Mouse (Mus musculus) bone marrow macrophage, adult 2 months (primary cell): ENCODE measurements at regions not wholly inside any gene's neighbourhood (a gene's known extent, or its start where the extent isn't known, plus 50 kb on each side); places are given as distances from the start of the nearest gene placed in this dataset.

ENCODE experiments used
- H3K27ac ChIP-seq: 2 replicates; pipeline ENCODE4 v1.5.1; 2012; ENCODE audit warnings: low read depth, low read length; ENCODE audit not compliant: insufficient read depth
- H3K4me1 ChIP-seq: 2 replicates; pipeline ENCODE4 v1.6.1; 2012; ENCODE audit warnings: low read length; ENCODE audit not compliant: control insufficient read depth, insufficient read depth
- H3K4me3 ChIP-seq: 2 replicates; pipeline ENCODE4 v1.5.1; 2012; ENCODE audit warnings: mild to moderate bottlenecking, low read length, moderate library complexity; ENCODE audit not compliant: insufficient read depth
- CTCF ChIP-seq: IDR thresholded peaks from 2 replicates; pipeline ENCODE4 v1.5.1; 2012; ENCODE audit warnings: low read depth, mild to moderate bottlenecking, low read length, moderate library complexity
- POLR2A ChIP-seq: IDR thresholded peaks from 2 replicates; pipeline ENCODE4 v1.6.1; 2012; ENCODE audit warnings: mild to moderate bottlenecking, low read depth, low read length, borderline replicate concordance

DNA sequence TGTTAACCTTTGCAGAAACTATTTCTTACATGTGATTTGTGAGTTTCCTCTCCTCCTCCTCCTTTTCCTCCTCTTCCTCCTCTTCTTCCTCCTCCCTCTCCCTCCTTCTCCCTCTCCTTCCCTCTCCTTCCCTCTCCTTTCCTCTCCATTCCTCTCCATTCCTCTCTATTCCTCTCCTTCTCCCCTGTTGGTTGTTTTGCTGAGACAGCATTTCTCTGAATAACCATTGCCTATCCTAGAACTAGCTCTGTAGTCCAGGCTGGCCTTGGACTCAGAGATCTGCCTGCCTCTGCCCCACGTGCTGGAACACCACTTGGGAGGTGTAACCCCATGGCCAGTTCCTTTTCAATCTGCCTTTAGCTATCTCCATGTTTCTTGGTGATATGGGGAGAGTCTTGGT is 133.7 kb upstream of the Gdnf start:
- TF ChIP-seq CTCF (no peak), POLR2A (no peak)
- Histone ChIP-seq H3K27ac (no peak overlapping the region), H3K4me3 (no peak overlapping the region), H3K4me1 (peaks cover 14% of the 10 kb centered on the region)

DNA sequence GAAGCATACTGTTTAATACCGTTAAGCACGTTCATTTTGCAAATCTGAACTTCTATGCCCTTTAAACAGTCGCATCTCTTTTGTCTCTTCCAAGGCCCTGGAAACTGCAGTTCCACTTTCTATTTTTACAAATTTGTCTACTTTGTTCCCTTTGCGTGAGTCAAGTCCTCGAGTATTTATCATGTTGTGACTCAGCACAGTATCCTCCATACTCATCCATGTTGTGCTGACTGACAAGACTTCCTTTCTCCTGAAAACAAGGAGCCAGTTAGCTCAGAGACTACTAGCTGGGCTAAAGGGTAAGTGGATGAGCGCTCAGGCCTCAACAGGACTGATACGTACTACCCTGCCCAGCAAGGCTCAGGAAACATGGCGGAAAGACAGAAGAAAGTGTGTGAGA is 131.9 kb upstream of the Gdnf start:
- TF ChIP-seq POLR2A: no peak
- TF ChIP-seq CTCF: no peak
- H3K27ac ChIP-seq: peak overlapping the region; percentile 91
- no peak overlapping the region for H3K4me3 ChIP-seq
- H3K4me1 ChIP-seq: peaks cover 14% of the 10 kb centered on the region

GRCm38 (mm10) chr15:7681011-7681410 is 129.6 kb upstream of the Gdnf start:
- TF ChIP-seq POLR2A: no peak
- TF ChIP-seq CTCF: no peak
- Histone ChIP-seq H3K4me3 (no peak overlapping the region), H3K4me1 (peaks cover 16% of the 10 kb centered on the region), H3K27ac (no peak overlapping the region)

DNA sequence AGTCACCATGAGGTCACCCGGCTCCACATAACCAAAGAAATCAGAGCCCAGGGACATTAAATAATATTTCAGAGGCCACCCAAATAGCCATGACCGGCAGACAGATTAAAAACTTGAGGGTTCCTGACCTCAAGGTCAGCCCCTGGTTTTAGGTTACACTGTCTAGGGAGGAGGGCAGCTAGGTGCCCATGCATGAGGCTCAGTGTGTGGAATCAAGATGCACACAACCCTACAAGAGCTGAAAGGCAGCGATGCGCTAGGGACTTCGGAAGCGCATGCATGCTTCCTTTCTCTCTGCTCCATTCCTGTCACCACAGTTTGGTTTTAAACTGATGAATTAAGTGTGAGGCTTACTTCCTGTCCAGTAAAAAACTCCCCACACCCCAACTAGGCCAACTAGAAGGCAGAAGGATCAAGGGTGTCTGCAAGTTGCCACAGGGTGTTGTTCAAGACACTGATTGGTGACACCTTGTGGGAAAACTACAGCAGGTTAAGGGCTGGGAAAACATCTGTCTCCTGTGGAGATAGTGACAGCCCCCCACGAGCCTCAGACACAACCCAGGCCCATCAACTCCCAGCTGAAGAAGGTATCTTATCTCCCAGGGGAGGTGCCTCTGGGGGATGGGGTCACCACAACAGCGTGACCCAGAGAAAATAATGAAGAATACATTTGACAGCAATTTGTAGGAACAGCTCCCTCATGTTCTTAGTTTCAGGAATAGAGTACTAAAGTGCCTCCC is 127.2 kb upstream of the Gdnf start:
- H3K4me3 ChIP-seq: no peak overlapping the region
- TF ChIP-seq POLR2A: no peak
- no peak for TF ChIP-seq CTCF
- H3K27ac ChIP-seq: no peak overlapping the region
- peaks cover 13% of the 10 kb centered on the region for H3K4me1 ChIP-seq

- Histone ChIP-seq H3K27ac (no peak overlapping the region), H3K4me1 (peaks cover 17% of the 10 kb centered on the region), H3K4me3 (no peak overlapping the region)
- TF ChIP-seq POLR2A: no peak
- no peak for TF ChIP-seq CTCF
These were observed 119.4 kb upstream of the Gdnf start for GRCm38 (mm10) chr15:7691251-7691650.

GRCm38 (mm10) chr15:7692096-7692495 is 118.5 kb upstream of the Gdnf start:
- Histone ChIP-seq H3K27ac (peak overlapping the region; percentile 49), H3K4me3 (no peak overlapping the region), H3K4me1 (peaks cover 14% of the 10 kb centered on the region)
- no peak for TF ChIP-seq POLR2A
- TF ChIP-seq CTCF: no peak

DNA sequence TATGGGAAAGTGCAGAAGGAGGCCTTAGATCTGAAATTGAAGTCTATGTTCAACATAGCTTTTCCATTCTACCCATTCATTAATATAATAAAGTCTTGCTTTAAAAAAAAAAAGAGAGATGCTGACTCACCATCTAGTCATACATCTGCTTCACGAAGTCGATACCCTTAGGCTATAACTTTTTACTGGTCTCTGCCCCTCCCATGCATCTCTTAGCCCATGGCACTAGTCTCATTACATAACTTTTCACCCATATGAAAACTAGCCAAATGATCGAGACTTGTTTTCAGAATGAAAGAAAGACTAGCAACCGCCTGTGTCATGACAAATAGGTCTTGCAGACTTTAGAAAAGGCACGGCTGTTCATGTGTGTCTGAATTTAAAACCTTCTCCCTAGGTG is 116.6 kb upstream of the Gdnf start:
- H3K4me3 ChIP-seq: no peak overlapping the region
- peaks cover 14% of the 10 kb centered on the region for H3K4me1 ChIP-seq
- TF ChIP-seq CTCF (no peak), POLR2A (no peak)

DNA sequence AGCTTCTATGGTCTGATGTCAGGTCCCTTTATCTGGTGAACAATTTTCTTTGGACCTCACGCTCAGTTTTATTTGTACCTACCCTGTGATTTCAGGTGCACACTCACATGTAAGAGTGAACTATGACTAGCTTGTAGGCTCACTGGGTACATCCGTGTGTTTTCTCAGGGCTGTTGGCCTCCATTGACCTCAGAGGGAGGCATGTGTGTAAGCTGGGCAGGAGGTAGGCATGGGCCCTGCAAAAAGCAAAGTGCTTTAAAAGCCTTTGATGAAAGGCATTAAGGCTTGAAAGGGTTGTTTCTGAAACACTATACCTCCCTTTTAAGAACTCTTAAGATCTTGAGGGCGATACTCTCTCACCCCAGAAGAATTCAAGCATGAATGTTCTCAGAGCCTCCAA is 112.9 kb upstream of the Gdnf start:
- Histone ChIP-seq H3K4me1 (peaks cover 1% of the 10 kb centered on the region), H3K4me3 (no peak overlapping the region), H3K27ac (no peak overlapping the region)
- no peak for TF ChIP-seq POLR2A
- TF ChIP-seq CTCF: no peak

More for the DNA sequence above, 116.6 kb upstream of the Gdnf start:
- no peak overlapping the region for H3K27ac ChIP-seq

DNA sequence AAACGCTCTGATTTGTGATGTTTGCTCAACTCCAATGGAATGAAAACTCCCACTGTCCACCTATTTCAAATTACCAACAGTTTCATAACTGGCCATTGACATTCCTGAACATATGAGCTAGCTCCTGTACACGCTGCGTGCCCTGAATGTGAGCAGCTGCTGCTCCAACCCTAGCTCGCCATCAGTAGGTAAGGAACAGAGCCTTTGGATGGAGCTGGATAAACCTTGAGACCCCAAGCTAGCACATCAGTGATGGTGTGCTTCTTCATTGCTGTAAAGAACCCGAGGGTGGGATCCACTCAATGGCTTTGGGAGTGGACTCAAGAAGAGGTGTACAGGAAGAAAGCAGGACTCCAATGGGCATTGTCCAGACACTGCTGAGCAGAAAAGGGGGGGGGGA is 101.8 kb upstream of the Gdnf start:
- no peak overlapping the region for H3K4me3 ChIP-seq
- H3K4me1 ChIP-seq: peaks cover 4% of the 10 kb centered on the region; the same call in 1 of the 2 replicates
- H3K27ac ChIP-seq: no peak overlapping the region
- TF ChIP-seq CTCF (no peak), POLR2A (no peak)

DNA sequence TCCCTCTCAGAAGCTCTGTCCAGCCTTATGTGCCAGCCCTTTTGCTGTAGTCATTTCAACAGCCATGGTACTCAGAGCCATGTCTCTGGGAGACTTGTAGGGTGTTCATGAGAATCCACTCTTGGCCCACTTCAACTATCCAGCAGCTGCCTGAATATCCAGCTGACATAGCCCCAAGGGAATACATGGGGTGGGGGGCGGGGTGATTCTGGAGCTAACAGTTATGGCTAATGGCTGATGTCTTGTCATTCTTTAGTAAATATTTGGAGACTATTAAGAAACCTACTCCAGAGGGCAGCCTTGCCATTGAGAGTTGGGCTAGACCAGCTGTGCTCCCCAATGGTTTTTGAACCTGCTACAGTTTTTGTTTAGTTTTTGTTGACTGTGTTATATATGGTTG is 96.0 kb upstream of the Gdnf start:
- TF ChIP-seq POLR2A (no peak), CTCF (no peak)
- Histone ChIP-seq H3K4me1 (peaks cover 9% of the 10 kb centered on the region), H3K27ac (no peak overlapping the region), H3K4me3 (no peak overlapping the region)

GRCm38 (mm10) chr15:7716188-7716587 is 94.5 kb upstream of the Gdnf start:
- no peak overlapping the region for H3K4me3 ChIP-seq
- peaks cover 6% of the 10 kb centered on the region for H3K4me1 ChIP-seq
- TF ChIP-seq CTCF (no peak), POLR2A (no peak)
- H3K27ac ChIP-seq: no peak overlapping the region
